Mouse (Mus musculus) leukemia stem cell, adult 10-12 weeks (primary cell): Measurements from ENCODE around the gene Cdc42bpa. TPM values are rescaled to one million over a fixed set of nuclear protein-coding genes. Genes with fewer than 3 reads are reported as not detected.

ENCODE experiments used
- polyA plus RNA-seq: library from polyadenylated mRNA; stranded (reverse); fragments of >175 nt; gene quantifications from 2 replicates; pipeline ENCODE4 v1.2.3, GENCODE M21; 2012; ENCODE audit warnings: low replicate concordance

Cdc42bpa gene
- polyA plus RNA-seq, result 36.1 and 39.4 TPM in 2 replicates

DNA sequence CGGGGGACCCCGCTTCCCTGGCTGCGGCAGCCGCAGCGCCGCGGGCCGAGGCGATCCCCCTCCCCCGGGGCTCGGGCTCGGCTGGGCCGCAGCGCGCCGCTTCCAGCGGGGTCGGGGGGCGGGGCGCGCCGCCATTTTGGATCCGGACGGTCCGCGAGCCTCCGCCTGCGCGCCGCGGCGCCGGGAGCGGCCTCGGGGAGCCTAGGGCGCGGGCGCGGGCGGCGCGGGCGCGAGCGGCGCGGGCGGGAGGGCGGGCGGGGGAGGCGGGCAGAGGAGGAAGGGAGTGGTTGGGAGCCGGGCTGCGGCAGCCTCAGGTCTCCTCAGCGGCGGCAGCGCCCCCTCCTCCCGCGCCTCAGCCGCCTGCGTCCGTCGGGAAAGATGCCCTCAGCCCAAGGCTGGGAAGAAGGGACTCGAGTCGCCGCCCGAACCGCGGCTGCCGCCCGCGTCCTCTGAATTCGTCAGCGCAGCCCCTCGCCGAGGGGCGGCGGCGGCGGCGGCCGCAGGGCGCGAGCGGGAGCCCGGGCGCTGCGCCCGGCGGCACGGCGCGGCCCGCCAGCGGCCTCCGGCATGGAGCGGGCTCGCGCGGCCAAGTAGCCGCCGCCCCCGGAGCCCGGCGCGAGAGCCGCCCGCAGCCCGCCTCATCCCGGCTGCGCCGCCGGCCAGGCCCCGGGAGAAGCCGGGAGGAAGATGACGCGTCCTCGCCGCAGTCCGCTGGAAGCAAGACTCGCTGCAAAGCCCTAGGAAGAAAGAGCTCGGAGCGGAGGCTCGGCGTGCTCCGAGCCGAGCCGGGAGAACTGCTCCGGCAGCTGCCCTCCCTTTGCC, at the start of gene Cdc42bpa:
Gene Cdc42bpa, plus strand, starts transcription at position 752 of the 822 bp plus-strand sequence.

DNA sequence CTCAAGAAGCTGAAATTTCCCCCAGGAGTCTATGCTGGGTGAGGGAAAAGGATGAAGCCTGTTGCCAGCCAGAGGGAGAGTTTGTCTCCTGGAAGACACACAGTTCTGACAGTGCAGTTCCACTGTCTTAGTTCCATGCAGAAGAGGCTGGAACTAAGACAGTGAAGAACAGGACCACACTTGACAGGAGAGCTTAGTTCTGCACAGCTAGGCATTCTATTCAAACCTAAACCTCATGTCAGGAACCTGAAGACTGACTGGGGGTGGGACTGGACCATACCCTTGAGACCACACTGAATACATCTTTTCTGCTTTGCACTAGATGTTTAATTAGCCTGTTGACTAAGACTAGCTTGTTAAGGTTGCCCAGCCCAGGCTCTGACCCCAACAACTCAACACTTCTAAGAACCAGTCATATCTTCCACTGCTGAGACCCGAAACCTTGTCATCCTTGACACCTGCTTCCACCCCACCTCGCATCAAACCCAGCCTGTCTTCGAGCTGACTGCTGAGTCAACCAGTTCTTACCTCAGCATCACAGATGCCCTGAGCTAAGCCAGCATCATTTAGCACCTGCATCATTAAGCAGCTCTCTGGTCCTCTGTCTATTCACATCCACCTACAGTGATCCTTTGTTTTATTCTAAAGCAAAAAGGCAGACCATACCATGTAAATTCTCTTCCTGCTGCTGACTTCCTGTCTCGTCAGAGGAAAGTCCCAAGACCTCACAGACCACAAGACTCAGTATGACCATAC, 238.9 kb downstream of the Cdc42bpa start, which contains the start of gene Coq8a:
Gene Coq8a, minus strand, starts transcription at position 644 of the 756 bp plus-strand sequence.

Other genes starting within 250 kb of the Cdc42bpa start
- gene Kif28, start 215.2 kb upstream of the Cdc42bpa start, polyA plus RNA-seq, result not detected in 2 replicates
- not detected in 2 replicates for gene Gm10518, start 157.1 kb upstream of the Cdc42bpa start, polyA plus RNA-seq
- 42.1 and 54.2 TPM in 2 replicates for gene Ahctf1, start 156.8 kb upstream of the Cdc42bpa start, polyA plus RNA-seq
- gene Coq8a, start 239.1 kb downstream of the Cdc42bpa start, polyA plus RNA-seq, result 2.5 and 6.6 TPM in 2 replicates